Mouse (Mus musculus) heart, postnatal 36 days (tissue): ENCODE results near the gene Gm21992. TPM values are rescaled to one million over a fixed set of nuclear protein-coding genes. Genes with fewer than 3 reads are reported as not detected.

ENCODE experiments used
- DNase-seq, 2 experiments: peaks; one replicate each; pipeline ENCODE4 v3.0.0; 2021 to 2022
- intact Hi-C: fragments of 180-260 bp; cut with DNase I; formaldehyde crosslinking; loops from one replicate; pipeline ENCODE4 v1.15.1; 2025
- total RNA-seq, 2 experiments: library from RNA; stranded (reverse); gene quantifications; 2 replicates each; pipeline ENCODE4 v1.2.3; 2021

The Gm21992 gene
- total RNA-seq, 2 experiments from 2014 or later: 18.3 to 19.8 TPM

DNA sequence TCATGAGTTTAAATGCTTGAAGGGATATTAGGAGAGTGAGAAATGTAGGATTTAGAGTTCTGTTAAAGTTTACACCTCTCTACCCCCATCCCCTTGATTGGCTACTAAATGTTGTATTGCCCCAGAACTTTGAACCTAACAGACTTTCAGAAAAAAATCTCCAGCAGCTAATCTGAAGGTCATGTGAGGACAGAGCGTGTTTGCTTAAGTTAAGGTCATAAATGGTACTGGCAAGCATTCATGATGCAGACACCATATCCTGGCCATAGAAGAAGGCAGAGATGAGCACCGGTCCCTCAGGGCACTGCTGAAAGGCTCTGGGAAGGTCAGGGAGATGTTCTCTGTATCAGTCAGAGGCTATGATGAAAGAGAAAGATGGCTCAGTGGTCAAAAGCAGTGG is 94.1 kb downstream of the Gm21992 start:
- no peak for DNase-seq
- intact Hi-C loops: no loop called here

DNA sequence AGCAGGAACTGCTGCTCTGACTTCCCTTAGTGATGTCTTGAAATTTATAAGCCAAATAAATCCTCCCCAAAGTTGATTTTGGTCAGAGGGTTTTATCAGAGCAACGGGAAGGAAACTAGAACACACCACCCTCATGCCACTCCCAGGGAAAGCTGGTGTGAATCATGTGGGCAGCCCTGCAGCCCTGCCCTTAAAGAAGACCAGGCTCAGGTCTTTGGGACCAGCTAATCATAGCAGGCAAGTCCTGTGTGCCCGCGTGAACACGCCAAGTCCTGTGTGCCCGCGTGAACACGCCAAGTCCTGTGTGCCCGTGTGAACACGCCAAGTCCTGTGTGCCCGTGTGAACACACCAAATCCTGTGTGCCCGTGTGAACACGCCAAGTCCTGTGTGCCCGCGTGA is 94.7 kb downstream of the Gm21992 start:
- intact Hi-C loops: no loop called here
- no peak for DNase-seq

DNA sequence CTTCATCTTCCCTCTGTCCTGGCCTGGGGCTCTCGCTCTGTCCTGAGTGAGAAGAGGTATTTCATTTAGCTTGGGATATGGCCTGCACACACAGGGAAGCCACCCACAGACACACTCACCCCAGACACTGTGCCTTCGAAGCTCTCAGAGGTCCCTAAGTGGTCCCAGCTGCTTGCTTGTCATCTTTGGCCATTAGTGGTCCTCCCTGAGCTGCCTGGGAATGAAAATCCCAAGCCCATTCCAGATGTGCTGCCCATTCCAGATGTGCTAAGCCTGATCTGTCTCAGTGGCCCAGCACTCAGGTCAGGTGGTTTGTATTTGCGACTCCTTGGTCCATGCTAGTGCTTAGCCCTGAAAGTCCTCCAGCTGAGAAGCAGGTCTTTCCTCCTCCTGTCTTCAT is 97.5 kb downstream of the Gm21992 start:
- DNase-seq: no peak
- intact Hi-C loops: no loop called here

DNA sequence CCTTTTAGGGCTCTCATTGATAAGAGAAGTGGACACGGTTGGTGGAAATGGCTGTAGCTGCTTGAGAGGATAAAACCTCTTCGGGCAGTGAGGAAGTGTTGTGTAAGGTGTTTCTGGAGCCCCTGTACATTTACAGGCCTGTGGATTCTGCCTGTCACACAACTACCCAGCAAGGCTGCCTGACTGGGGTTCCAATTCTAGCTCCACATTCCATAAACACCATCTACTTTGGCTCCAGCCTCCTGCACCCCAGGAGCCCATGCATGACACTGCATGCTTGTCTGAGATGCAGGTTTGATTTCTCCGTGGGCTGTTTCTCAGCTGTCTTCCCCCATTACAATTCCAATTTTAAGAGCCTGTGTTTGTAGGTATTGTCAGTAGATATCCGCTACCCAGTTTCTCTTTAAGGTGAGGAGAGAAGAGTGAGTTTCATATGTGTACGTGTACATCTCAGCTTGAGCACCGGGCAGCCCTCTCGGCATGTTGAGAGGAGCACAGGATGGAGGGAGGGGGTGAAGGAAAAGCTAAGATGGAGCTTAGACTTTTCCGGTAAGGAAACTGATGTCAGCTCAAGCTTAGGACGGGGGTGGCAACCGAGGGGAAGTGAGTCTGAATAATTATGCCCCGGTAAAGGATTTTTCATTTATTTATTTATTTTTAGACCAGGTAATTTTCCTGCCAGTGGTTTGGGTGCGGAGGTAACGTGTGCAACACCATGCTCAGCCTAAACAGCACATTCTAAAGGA is 98.5 kb downstream of the Gm21992 start:
- DNase-seq: no peak
- intact Hi-C loops: no loop called here

DNA sequence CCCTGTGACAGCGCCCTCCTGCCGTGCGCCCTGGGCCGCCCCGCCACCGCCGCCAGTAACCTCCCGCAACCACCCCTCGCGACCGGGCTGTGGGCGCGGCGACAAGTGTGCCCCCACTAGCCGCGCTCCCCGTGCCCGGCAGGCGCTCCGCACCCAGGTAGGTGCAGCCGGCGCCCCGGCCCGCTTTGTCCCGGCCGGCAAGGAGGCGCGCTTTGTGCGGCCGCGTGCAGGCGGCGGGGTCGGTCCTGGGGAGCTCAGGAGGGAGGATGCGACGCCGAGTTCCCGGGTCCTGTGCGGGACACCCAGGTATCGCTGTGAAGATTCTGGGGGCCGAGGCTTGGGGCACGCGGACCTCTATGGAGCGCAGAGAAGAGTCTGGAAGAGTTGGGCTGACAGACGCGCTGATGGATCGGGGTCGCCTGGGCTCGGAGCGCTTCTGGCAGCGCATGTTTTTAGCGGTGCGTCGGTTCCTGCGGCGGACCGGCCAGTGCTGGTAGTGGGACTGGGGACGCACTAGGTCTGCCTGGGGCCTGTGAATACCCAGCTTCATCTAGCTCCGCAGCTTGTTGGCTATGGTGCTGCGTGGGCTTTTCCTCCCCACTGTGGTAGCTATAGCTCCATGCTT is 99.1 kb downstream of the Gm21992 start:
- intact Hi-C loops: no loop called here
- no peak for DNase-seq

DNA sequence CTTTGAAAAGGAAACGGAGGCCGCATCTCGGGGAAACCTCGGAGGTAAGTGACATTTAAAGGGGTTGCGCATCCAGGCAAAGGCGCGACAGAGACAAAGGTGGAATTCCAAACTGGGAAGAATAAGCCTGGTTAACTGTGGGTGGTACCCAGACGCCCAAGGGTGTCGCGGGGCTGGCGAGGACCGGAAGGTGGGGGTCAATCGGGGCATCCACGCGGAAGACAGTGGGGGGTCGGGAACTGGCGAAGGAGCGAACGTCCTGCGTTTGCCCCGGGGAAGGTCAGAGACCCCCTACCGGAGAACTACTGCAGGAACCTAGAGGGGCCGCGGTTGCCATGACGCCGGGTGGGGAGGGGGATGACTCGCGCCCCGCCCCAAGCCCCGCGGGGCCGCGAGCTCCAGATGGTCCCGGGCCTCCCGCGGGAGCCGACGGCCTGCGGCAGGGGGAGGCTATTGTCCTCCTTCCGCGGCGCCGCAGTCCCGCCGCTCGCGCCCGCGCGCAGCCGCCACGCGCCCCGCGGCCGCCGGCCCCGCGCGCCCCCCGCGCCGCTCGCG is 99.7 kb downstream of the Gm21992 start:
- intact Hi-C loops: no loop called here
- DNase-seq: no peak

DNA sequence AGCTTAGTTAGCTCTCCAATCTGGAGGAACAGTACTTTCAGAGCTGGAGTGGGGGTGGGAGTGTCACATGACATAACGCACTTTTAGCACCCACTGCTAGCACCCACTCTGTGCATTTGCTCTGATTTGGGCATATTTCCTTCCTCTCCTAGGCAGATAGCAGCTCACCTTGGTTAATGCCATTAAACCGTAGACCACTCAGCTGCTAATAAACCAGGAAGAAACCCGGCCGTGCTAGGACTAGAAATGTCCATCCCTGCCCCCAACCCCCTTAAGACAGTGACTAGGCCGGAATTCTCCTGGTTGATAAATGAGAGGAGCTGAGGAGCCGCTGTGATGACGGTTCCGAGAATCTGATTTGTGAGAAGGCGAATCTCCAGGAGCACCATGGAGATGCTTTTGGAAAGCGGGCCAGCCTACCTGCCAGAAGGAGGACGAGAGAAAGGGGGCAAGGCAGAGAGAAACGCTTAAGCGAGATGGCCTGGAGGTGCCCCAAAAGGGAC is 100.3 kb downstream of the Gm21992 start, which contains the start of gene Sptbn2:
TSS of gene Sptbn2 (plus strand) at position 70 of the 503 bp plus-strand sequence.
- DNase-seq: no peak
- intact Hi-C loops: no loop called here

DNA sequence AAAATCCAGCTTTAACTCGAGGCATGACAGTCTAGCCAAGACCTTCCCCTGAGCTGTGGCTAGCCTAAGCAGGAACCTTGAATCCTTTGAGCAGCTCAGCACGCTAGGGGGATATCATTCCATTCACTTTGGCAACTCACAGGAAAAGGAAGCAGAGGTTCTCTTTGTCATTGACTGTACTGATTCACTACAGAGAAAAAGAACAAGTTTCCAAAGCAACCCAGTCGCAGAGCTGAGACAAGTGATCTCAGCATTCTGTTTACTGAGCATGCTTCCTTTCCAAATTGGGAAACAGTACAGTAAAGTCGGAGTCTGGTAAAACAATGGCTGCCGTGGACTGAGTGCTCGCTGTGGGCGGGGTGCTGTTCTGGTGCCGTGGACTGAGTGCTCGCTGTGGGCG is 102.6 kb downstream of the Gm21992 start:
- DNase-seq: no peak

DNA sequence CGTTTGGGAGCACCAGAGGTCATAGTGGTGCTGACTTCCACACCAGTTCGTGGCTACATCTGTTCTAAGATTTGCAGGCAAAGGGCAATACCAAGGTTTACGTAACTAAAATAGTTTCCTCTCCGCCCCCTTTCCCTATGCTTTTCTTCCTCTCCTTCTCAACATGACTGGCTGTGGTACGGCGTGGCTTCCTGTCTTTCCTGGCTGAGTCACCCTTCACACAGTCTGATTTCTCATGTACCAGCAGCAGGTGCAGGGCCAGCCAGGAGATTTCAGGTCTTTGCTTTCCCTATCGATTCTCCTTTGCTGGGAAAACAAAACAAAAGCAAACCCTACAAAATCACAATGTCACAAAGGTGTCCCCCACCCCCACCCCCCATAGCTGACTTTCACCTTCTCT is 110.2 kb downstream of the Gm21992 start:
- intact Hi-C loops: no loop called here
- no peak for DNase-seq

More for the DNA sequence above, 102.6 kb downstream of the Gm21992 start:
- intact Hi-C loops: no loop called here

DNA sequence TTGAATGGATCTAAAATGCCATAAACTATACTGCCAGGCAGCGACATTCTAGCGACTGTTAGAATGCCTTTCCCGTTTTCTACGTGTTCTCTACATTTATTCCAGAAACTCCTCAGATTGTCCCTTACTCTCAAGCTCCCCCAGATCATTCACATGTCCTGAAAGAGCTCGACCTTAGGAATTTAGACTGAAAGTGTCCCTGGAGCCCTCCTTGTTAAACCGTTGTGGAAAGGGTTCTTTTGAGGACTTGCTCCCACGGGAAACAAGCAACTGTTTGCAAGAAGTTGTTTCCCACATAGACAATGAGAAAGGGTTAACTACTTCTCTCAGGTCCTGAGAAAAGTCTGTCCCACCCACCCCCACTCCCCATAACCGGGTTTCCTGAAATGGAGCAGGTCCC is 110.8 kb downstream of the Gm21992 start:
- intact Hi-C loops: no loop called here
- DNase-seq: no peak

DNA sequence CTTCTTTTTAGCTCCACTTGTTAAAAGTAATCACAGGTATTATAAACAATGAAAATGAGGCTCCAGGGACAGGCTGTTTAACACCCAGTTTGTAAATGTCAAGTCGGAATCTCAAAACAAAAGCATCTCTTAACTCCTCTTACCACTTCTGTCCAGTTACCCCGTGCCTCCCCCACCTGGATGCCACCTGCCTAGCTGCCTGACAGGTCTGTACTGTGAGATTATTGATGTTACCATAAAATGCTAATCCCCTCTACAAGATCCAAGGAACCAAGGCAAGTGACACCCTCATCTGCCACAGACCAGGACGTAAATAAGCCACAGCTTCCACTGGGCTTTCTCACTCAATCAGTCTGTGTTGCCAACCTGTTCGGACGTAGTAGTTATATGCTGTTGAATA is 111.6 kb downstream of the Gm21992 start:
- DNase-seq: no peak
- intact Hi-C loops: no loop called here

DNA sequence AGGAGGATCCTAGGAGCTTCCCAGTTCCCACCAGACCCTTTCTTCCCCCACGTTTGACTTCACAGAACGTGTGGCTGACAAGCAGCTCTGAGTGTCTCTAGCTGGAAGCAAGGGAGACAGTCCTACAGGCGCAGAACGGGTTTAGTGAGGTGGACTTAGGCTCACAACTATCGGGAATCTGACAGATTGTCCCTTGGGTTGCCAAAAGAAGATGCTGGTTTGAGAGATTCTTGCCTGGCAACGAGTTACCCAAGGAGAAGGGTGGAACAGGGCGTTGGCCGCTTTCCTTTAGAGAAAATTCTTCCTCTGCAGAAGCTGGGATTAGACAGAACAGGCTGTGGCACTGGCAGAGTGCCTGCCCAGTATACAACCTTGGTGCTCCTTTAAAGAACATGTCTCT is 112.6 kb downstream of the Gm21992 start:
- DNase-seq: no peak
- intact Hi-C loops: no loop called here

DNA sequence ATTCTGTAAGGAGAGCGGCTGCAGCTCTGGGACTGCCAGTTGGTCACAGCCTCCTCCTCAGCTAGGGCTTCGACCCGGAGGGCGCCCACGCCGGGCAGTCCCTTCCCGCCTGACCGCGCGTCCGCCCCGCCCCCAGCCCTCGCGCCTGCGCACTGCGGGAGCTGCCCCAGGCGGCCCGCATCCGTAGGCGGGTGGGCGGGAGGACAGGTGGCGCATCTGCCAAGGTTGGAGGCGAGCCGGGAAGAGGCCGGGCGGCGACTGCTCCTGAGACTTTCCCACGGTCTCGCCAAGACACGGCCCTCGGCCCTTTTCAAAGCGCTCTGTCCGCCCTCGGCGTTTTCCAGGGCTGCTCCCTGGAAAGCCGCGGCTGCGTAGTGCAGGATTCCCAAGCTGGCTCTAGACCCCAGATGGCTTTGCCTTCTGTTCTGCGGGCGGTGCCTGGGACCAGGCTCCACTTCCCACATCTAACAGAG is 113.2 kb downstream of the Gm21992 start, which contains the start of gene Gm960:
TSS of gene Gm960 (minus strand) at position 464 of the 473 bp plus-strand sequence.
- intact Hi-C loops: no loop called here
- DNase-seq: peak; percentile 57 to 66

DNA sequence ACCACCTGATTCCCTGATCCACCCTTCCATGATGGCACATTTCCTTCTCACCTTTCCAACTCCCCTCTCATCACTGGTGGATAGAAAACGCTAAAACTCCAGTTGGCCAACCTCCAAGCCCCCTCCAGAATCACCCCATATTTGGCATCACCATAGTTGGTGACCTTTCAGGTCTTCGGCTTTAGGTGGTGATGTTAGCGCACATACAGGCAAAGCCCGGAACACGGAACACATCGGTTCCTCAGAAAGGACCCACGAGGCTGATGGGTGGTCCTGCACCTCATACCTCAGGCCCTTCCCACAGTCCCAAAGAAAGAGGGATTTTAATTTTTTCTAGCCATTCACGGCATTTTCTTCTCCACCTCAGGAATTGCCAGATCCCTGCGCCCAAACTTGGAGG is 113.7 kb downstream of the Gm21992 start:
- intact Hi-C loops: no loop called here

DNA sequence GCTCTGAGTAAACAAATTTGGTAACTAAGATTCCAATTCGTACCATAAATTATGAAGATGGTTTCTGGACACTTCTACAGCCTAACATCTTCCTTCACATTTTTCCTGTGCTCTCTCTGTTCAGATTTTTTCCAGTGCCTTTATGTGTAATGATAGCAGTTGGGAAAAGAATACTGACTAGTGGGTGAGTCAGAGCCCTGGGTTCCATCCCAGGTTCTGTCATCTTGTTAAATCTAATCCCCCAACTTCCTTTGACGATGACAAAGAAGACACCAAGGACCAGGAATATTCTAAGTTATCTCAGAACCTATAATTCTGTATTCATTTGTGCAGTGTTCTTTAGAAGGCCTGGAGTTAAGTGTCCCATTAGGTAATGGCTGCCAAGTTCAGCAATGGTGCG is 114.3 kb downstream of the Gm21992 start:
- DNase-seq: no peak
- intact Hi-C loops: no loop called here

More for the DNA sequence above, 113.7 kb downstream of the Gm21992 start:
- no peak for DNase-seq

DNA sequence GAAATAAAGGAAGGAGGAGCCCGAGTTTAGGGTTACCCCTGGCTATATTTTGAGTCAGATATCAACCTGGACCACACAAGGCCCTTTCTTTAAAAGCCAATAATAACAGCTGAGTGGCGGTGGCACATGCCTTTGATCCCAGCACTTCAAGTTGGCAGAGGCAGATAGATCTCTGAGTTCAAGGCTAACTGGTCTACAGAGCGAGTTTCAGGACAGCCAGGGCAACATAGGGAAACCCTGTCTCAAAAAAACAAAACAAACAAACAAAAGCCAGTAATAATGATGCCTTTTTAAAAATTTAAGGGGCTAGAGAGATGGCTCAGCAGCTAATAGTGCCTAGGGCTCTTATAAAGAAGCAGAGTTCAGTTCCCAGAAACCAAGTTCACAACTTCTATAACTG is 117.1 kb downstream of the Gm21992 start:
- DNase-seq: no peak
- intact Hi-C loops: no loop called here

Other genes with a start within 250 kb of the Gm21992 start
- 1 to 10 TPM; 7.7 to 9.2 TPM for gene Lrfn4, start 195.9 kb downstream of the Gm21992 start, total RNA-seq
- 10 to 100 TPM in 1 of 2 experiments, 1 to 10 TPM in 1; 9.4 to 10.1 TPM for gene Rce1, start 186.0 kb downstream of the Gm21992 start, total RNA-seq
- gene Gm960, start 112.9 kb downstream of the Gm21992 start, total RNA-seq: not detected
- under 1 TPM; 0.19 to 0.22 TPM for gene Sptbn2, start 100.4 kb downstream of the Gm21992 start, total RNA-seq
- 1 to 10 TPM; 5.9 to 7.0 TPM for gene Rbm4b, start 55.1 kb downstream of the Gm21992 start, total RNA-seq
- 10 to 100 TPM; 42.5 to 43.7 TPM for gene Rbm4, start 17.7 kb downstream of the Gm21992 start, total RNA-seq
- 10 to 100 TPM; 23.0 to 24.5 TPM for gene Rbm14, start within 50 bp of the Gm21992 start, total RNA-seq
- 10 to 100 TPM; 28.4 to 30.3 TPM for gene Ccs, start 27.7 kb upstream of the Gm21992 start, total RNA-seq
- not detected for gene Ccdc87, start 27.8 kb upstream of the Gm21992 start, total RNA-seq
- gene Ctsf, start 43.5 kb upstream of the Gm21992 start, total RNA-seq: 10 to 100 TPM; 84.5 to 90.7 TPM
- gene Actn3, start 66.3 kb upstream of the Gm21992 start, total RNA-seq: under 1 TPM; 0.30 to 0.44 TPM
- 1 to 10 TPM; 3.2 to 3.4 TPM for gene Zdhhc24, start 67.1 kb upstream of the Gm21992 start, total RNA-seq
- 1 to 10 TPM; 2.3 to 5.1 TPM for gene Bbs1, start 95.0 kb upstream of the Gm21992 start, total RNA-seq
- 10 to 100 TPM; 17.4 to 21.3 TPM for gene Dpp3, start 116.7 kb upstream of the Gm21992 start, total RNA-seq
- 1 to 10 TPM; 1.6 to 3.3 TPM for gene Peli3, start 131.5 kb upstream of the Gm21992 start, total RNA-seq
- 10 to 100 TPM; 69.1 to 69.9 TPM for gene Mrpl11, start 150.5 kb upstream of the Gm21992 start, total RNA-seq
- not detected for gene Npas4, start 178.7 kb upstream of the Gm21992 start, total RNA-seq
- 10 to 100 TPM; 12.7 to 13.2 TPM for gene Slc29a2, start 212.2 kb upstream of the Gm21992 start, total RNA-seq
- 10 to 100 TPM; 45.1 to 47.2 TPM for gene B4gat1, start 227.2 kb upstream of the Gm21992 start, total RNA-seq
- 1 to 10 TPM; 1.4 to 3.9 TPM for gene AC124502.3, start 227.3 kb upstream of the Gm21992 start, total RNA-seq
- 10 to 100 TPM; 13.9 to 15.6 TPM for gene Brms1, start 229.7 kb upstream of the Gm21992 start, total RNA-seq
- gene Rin1, start 238.9 kb upstream of the Gm21992 start, total RNA-seq: 1 to 10 TPM; 1.8 to 2.1 TPM